Mouse (Mus musculus) T-helper 2 cell (primary cell): ENCODE measurements at regions not wholly inside any gene's neighbourhood (a gene's known extent, or its start where the extent isn't known, plus 50 kb on each side); places are given as distances from the start of the nearest gene placed in this dataset.

Experiments
- in situ Hi-C: fragments of 300-600 bp; cut with MboI, MseI; formaldehyde crosslinking; loops from one replicate; pipeline ENCODE4 v1.15.1; 2025; ENCODE audit warnings: high pct_unique_total_duplicates

- in situ Hi-C loops = no loop called here
These were observed 206.3 kb downstream of the Rpl10-ps3 start for GRCm38 (mm10) chr9:50138341-50138978.

DNA sequence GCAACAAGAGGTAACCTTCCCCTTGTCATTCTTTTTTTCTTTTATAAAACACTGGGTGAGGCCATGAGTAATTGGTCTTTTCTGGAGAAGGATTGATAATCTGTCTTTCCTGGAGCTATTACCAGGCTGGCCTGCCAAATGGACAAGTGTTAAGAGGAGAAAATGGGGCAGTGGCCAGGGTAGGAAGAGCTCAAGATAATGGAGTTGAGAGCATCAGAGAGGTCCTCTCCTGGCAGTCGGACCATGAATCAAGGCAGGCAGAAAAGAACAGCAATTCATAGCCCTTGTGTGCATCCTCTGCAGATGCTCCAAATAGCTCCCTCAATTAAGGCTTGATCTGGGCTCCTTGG is 208.2 kb downstream of the Rpl10-ps3 start:
- in situ Hi-C loops = no loop called here

GRCm38 (mm10) chr9:50135939-50136635 is 208.7 kb downstream of the Rpl10-ps3 start:
- in situ Hi-C loops = no loop called here

DNA sequence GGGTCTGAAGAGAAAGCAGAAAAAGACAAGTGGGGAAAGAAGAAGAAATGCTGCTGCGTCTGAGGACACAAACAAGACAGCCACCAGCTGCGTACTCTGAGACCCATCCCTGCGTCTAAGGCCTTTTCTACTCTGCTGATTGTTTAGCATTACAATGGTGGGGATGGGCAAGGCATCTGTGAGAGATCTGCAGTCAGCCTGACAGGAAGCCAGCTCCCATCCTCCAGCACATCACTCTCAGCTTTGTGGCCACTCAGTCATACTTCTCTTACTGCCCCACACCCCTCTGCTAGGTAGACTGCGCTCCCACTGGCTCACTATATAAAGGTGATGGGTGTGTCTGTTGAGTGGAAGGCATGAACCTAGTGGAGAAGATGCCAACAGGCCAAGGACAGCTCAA is 220.5 kb downstream of the Rpl10-ps3 start:
- in situ Hi-C loops = no loop called here

GRCm38 (mm10) chr9:50120820-50121599 is 223.8 kb downstream of the Rpl10-ps3 start:
- in situ Hi-C loops = no loop called here

GRCm38 (mm10) chr9:50119412-50119811 is 225.4 kb downstream of the Rpl10-ps3 start:
- in situ Hi-C loops = no loop called here

DNA sequence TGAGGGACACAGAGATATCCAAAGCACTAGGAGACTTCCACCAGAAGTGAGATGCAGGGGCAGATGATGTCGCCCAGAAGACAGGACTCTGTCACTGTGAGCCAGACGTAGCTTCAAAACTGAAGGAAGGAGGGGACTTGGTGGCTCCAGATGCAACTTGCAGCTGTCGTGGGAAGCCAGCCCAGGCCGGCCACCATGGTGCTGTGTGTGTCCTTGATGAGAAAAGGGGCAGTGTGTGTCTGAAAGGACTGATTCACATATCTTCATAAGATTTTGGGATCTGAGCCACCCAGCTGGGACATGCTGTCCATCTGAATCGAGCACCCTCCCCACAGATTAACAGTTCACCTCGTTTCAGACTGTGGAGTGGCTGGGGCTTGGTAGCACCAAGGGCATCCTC is 226.2 kb downstream of the Rpl10-ps3 start:
- in situ Hi-C loops = no loop called here

DNA sequence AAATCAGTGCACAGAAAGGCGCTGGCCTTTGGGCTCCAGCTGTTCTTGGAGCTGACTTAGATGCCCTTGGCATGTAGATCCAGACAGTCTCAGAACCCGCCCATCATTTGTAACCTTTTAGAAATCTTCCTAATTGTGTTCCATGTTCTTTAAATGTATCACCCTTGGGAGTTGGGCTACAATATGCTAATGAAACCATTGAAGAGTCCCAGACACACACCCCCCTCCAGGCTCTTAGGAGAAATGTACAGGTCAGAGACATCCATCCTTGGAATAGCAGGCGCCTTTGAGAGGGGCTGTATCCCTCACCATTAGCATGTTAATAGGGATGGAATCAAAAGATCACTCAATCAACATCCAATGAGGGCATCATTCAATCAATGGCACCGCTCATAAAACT is 238.2 kb downstream of the Rpl10-ps3 start:
- in situ Hi-C loops = no loop called here

- in situ Hi-C loops = no loop called here
These were observed 242.0 kb downstream of the Rpl10-ps3 start for GRCm38 (mm10) chr9:50102766-50103165.

DNA sequence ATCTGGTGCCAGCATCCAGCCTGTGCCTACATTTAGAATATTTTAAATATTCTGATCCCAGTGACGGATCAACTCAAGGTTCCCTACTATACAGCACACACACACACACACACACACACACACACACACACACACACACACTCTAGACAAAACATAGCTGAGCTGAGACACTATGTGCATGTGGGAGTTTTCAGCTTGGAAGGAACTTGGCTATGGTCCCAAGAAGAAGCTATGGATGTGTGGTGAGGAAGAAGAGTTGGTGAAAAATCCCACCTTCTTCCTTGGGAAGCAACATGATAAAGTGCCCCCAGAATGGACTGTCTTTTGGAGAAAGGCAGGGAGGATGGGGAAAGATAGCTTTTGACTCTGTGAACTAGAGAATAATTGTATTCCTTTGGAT is 243.7 kb downstream of the Rpl10-ps3 start:
- in situ Hi-C loops = no loop called here

DNA sequence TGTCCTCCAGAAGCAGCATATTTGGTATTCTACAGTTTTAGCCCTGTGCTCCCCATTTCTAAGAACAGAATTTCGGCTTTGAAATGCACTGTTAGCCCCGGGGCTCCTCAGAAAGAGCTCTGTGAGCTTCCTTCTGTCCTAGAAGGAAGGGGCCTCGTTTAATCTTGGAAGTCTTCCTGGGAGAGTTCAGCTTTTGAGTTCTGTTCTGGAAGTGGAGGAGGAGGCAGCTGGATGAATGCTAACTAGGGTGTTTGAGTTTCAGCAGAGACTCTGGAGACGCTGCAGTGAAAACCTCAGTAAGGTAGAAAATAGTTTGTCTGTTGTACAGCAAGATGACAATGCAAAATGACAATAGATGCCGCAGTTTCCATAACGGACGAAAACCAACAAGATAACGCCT is 253.8 kb downstream of the Rpl10-ps3 start:
- in situ Hi-C loops = no loop called here

GRCm38 (mm10) chr9:50089916-50090315 is 254.9 kb downstream of the Rpl10-ps3 start:
- in situ Hi-C loops = no loop called here

GRCm38 (mm10) chr9:50080205-50080604 is 264.6 kb downstream of the Rpl10-ps3 start:
- in situ Hi-C loops = no loop called here

DNA sequence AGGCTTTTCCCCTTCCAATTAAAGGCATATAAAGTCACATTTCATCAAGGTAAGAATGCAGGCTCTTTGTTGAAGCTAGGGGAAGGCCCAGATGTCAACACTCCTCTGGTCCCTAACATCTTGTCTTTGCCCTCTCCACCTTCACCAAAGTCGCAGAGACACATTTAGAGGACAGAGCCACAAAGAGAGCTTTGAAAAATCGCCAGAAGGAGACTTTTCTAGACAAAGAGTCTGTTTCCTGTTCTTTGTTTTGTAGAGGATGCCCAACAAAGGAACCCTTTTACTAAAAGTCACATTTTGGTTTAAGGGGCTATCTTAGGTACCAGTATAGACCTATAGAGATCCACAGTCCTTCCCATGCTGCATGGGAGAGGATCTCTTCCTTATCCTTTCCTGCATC is 269.9 kb upstream of the Ncam1 start:
- in situ Hi-C loops = no loop called here

DNA sequence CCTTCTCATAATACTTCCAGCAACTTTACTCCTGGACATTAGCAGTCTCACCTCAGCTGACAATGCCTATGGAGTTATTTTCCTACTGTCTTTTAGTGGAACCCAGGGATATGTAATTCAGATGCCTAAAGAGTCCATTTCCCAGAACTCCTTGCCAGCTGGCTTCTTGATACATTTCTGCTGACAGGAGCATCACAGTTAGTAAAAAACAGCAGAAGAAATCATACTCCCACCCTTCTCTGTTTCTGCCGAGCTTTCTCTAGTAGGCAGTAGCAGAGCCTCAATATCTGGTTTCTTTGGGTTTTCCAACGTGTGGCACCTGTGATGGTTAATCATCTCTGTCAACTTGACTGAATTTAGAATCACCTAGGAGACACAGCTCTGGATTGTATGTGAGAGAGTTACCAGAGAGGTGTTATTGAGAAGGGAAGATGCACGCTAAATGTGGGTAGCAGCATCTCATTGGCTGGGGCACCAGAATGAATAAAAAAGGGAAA is 269.1 kb upstream of the Ncam1 start:
- in situ Hi-C loops = no loop called here

- in situ Hi-C loops = no loop called here
These were observed 265.9 kb upstream of the Ncam1 start for GRCm38 (mm10) chr9:50064505-50065229.

DNA sequence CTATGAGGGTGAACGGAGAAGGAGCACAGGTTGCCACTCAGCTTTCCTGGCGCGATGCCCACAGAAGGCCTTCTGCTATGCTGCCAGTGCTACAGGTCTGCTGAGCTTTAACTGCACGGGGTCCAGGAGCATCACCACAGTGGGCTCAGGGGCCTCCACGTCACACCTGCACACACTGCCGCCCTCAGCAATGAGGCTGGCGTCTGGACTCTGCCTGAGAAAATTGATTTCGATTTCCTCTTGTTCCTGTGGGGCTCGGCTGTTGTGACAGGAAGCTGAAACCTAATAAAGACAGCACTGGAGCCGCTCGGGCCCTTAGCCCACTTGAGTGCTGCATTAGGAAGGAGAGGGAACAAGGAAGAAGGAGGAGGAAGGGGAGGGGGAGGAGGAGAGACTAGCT is 239.5 kb upstream of the Ncam1 start:
- in situ Hi-C loops = no loop called here

DNA sequence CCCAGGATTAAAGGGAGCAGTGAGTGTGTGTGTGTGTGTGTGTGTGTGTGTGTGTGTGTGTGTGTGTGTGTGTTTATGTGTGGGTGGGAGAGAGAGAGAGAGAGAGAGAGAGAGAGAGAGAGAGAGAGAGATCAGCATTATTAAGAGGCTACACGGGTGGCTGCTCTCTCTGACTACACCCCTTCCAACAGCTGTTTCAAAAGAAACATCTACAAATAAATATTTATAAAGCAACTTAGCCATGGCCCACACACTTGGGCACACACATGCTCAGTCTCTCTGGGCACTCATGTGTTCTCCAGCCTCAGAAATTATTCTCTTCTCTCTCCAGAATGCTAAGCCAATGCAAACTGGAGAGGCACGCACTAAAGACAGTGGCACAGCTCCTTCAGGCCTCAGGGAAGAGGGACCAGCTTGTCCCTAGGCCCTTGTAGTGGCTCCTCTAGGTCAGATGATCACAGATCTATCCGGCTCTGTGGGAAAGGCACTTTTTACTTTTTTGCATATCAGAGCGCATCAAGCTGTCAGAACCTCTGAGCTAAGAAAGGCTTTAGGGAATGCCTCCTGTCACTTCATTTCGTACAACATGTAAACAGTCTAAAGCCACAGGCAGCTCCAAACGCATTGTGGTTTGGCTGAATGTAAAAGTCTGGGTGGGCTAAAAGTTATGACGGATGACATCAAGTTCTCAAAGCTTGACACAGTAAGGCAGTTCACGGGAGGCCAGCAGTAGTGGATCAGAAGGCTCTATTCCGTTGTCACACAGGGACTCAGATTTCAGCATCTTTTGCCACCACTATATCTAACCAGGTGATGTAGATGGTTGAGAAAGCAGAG is 233.8 kb upstream of the Ncam1 start:
- in situ Hi-C loops = no loop called here

- in situ Hi-C loops = no loop called here
These were observed 232.6 kb upstream of the Ncam1 start for GRCm38 (mm10) chr9:50031318-50031717.

GRCm38 (mm10) chr9:50029030-50029429 is 230.3 kb upstream of the Ncam1 start:
- in situ Hi-C loops = no loop called here

- in situ Hi-C loops = no loop called here
These were observed 229.8 kb upstream of the Ncam1 start for GRCm38 (mm10) chr9:50028573-50028972.
